Mouse (Mus musculus) left cerebral cortex, adult 8-10 months (tissue): ENCODE results near the gene Capn10. TPM values are rescaled to one million over a fixed set of nuclear protein-coding genes. Genes with fewer than 3 reads are reported as not detected.

Experiments
- DNase-seq, 2 experiments: peaks; one replicate each; pipeline ENCODE4 v3.0.0; 2022; ENCODE audit warnings: low spot score in 2 of 2
- total RNA-seq, 4 experiments: library from RNA; stranded (reverse); gene quantifications; 2 replicates each; pipeline ENCODE4 v1.2.4; 2022

Capn10 gene
- total RNA-seq, 4 experiments from 2014 or later, result 33.9 to 42.2 (median 37.4) TPM

DNA sequence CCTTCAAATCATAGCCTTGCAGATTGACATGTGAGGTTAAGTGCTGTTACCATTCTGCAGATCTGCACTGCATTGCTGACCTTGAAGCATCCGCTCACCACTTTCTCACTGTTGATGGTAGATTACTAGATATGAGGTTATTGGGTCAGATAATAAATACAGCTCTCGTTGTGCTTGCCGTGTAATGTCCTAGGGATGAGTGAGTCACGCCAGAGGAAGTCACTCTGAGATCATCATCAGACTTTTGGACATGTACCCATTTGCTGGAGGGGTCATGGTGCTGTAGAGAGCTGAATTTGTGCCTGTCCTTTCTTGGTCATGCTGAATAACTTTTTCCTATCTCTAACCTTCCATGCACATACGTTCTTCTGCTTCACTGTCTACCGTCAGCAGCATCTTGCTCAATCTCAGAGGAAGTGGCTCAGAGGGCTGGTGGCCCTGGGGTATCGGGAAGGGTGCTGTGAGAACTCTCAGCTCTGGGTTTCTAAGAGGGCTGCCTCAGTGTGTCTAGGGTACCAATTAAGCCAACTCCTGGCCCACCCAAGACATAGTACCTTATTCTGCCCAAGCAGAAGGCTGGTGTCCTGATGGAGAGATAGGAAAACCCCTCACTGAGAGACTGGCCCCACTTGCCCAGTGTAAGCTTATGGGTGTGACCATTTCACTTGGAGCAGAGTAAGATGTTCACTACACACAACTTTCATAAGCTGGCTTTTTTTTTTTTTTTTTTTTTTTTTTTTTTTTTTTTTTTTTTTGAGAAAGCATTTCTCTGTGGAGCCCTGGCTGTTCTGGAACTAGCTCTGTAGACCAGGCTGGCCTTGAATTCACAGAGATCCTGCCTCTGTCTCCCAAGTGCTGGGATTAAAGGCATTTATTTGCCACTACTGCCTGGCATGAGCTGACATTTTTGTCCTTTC, 38.0 kb downstream of the Capn10 start:
- DNase-seq, result no peak

DNA sequence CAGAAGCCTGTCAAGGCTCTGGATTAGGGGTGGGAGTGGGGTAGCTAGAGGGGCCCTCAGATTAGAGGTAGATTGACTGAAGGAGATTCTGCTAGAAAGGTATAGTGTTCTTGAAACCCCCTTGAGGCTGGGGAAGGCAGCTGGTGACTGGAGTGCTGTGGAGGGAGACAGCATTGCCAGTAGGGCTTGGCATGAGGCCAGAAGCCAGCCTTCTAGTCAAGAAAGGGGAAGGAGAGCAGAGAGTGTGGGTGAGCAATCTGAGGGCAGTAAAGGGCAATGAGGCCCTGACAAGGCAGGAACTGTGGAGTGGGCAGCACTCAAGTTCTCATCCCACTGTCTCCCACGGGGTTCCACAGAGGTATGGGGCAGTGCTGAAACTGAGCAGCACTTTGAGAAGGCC, 38.7 kb downstream of the Capn10 start:
- DNase-seq, result no peak

DNA sequence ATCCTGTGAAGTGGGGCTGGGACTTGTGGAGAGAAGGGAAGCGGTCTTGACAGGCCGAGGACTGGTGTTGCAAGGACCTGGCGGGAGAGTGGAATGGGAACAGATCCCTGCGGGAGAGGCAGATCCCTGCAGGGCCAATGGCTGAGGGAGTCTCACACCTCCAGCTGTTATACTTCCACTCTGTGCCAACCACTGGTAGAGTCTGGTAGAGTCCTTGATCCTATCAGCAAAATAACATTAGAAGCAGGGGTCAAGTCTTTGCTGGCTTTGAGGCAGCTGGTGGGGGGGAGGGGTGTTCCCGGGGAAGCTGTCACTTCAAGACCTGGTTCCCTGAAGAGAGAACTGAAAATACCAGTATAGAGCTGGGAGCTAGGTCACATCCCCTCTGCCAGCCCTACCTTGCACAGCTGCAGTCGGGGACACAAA, 42.0 kb downstream of the Capn10 start:
- DNase-seq, result no peak

DNA sequence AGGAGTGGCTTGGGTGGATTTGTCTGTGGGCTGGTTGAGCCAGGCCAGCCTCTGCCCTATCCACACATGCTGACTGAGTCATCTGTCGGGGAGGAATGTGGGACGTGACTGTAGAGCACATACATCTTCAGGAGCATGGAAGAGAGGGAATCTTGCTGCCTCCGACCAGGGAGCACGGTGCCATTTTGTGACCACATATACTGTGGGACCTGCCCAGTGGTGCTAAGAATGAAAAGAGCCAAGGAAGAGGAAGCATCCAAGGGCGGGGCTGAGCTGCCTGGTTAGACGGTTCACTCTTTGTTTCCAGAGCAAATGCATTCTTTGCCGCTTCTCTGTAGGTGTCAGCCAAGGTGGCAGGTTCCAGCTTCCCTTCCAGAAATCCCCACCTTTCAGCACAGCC, 44.5 kb downstream of the Capn10 start:
- no peak for DNase-seq

DNA sequence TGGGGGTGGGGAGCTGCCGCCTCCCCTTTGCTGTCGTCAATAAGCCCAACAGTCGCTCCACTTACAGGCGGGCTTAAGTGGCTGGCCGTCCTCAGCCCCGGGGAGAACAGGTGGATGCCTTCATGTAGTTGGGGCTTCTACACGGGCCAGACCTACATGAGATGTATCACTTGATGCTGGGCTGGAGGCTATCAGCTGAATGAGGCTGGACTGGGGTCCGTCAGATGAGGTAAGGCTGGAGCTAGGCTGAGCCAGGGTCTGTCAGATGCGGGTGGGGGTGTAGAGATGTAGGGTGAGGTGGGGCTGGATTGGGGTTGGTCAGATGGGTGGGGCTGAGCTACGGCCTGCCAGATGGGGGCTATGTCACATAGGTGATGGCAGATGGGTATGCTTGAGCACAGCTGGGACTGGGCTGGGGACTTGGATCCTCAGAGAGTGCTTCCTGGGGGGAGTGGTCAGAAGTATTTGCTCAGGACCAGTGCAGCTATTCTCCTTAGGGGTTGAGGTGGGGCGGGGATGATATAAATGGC, 45.0 kb downstream of the Capn10 start:
- no peak for DNase-seq

DNA sequence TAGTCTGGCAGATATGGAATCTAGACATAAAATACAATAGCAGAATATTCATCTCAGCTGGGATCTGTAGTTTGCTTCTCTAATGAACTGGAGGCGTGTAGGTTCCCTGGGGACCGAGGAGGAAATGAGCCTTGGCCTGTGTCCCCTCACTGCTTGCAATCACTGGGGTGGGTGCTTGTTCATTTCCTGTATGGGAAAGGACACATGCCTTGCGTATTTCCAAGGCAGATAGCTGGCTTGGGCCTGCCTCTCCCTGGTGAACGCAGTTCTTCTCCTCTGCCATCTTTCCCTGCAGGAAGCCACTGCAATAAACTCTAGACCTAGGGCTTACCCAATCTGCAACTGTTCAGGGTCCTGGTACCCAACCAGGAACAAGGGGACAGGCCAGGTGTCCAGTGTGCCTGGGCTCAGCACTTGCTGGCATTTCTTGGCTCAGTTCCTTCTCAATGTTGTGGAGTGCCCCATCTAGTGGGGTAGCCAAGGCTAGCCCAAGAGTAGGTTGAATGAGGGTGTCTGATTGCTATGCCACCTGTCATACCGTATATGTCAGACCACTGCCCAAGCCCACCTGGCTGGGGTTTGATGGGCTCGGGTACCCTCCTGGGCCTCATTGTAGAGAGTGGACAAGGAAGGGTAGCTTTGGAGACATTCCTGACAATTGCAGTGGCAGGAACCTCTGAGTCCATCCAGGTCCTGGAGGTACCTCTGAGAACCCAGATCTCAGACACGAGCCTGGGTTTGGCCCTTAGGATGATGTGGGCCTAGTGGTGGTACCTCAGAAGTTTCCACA, 47.1 kb downstream of the Capn10 start:
- no peak for DNase-seq

DNA sequence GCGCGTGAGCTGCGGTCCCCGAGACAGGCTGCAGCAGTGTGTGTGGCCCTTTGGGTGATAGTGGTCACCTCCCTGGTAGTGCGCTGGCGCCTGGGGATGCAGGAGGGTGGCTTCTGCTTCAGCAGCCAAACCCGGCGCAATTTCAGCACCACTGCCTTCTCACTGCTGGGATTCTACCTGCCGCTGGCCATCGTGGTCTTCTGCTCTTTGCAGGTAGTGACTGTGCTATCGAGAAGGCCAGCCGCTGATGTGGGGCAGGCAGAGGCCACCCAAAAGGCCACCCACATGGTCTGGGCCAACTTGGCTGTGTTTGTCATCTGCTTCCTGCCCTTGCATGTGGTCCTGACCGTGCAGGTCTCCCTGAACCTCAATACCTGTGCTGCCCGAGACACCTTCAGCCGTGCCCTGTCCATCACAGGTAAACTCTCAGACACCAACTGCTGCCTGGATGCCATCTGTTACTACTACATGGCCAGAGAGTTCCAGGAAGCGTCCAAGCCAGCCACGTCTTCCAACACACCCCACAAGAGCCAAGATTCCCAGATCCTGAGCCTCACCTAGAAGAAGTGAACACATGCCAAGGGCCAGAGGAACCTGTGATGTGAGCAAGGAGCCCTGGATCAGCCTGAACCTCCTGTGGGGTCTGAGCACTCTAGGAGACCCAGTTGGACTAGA, 48.9 kb downstream of the Capn10 start:
- no peak for DNase-seq

DNA sequence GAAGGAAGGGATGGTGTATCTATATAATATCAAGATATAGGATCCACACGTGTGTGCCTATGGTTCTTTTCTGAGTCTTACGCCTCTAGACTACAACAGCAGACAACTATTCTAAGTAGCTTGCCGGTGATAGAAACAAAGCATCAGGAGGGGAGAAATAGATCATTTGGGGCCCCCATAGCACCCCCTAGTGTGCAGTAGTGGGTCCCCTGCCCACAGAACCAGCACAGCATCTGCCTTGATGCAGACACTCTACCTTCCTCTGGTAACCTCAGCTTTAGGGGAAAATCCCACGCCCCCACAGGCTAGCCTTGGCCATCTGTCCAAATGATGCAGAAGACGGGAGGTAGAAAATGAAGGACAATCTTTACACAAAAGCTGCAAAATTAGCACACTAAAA, 50.8 kb downstream of the Capn10 start:
- no peak for DNase-seq

DNA sequence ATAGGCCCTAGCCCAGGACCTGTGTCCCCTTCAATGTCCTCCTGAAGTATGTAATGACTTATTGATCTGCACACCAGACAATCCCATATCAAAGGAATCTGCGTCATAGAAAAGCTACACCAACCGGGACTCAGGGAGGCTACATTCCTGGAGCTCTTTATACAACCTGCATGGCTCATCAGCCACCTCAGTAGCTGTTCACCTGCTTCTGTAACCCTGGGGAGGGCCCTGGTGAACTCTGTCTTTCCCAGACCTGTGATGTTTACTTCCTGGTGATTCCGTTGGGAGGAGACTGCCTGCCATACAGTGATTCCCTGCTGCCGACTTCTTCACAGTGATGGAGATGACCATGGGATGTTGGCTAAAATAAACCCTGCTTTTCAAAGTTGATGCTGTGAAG, 54.7 kb downstream of the Capn10 start:
- DNase-seq, result no peak

DNA sequence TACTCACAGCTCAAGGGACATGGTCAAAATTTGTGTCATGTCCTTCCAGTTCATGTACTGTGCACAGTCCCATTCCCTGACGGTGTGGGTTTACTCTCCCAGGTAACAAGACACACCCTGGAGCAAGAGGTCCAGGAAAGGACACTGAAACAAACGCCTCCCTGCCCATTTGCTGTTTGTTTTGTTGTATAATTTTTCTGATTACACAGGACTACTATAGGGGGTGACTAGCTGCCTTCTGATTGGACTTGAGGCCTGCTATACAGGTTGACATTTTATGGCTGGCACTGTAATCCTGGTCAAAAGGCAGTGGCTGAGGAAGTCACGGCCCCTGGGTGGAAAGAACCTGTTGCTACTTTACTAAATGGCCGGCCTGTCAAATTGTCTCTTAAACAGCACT, 55.7 kb downstream of the Capn10 start:
- no peak for DNase-seq

DNA sequence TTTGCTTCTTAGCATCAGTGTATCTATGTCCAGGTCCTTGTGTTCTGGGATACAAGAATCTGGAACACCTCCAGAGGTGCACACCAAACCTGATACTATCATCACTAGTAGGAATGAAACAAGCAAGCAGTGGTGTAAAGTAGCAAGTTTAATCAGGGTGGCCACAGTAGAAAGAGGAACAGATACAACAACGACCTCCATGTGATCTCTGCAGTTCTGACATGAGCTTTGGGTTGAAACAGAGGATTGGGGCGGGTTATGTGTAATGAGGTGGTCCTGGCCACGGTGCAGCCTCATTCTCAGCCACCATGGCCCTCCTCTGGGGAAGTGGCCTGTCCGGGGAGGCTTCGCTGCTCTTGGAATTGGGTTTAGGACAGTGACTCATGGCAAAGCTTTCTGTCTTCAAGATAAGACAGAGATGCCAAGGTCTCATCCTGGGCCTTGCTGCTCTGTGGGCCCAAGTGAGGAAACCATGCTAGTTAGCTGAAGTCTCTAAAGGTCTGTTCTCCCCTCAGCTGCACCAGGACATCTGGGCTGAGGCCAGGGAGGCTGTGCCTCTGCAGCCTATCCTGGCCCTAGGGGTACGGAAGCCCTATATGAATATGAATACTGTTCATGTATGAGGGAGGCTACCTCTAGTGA, 58.2 kb downstream of the Capn10 start:
- no peak for DNase-seq

DNA sequence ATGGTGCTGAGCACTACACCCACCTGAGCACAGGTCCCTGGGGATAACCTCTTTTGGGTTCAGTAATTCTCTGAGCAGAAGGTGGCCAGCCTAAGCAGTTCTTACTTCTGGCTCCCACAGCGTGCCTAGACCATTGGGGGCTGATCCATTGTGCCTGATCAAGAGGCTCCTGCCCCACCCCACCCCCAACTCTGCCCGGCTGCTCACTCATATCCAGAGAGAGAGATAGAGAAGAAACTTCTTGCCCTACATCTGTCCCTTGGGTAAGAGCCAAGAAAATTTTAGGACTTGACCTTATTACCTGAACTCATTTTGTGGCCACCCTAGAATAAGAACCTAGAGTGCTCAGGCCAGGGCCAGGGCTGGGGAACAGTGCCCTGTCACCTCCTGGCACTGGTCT, 58.7 kb downstream of the Capn10 start:
- DNase-seq, result no peak

Other genes with a start within 250 kb of the Capn10 start
- 10 to 100 TPM; 78.8 to 86.2 (median 83.5) TPM for gene Gpc1, start 102.7 kb upstream of the Capn10 start, total RNA-seq
- under 1 TPM; 0.19 to 0.65 (median 0.26) TPM for gene Ankmy1, start 31.5 kb upstream of the Capn10 start, total RNA-seq
- gene Dusp28, start 27.4 kb upstream of the Capn10 start, total RNA-seq, result 10 to 100 TPM; 17.0 to 17.7 (median 17.2) TPM
- 10 to 100 TPM; 34.8 to 42.8 (median 36.7) TPM for gene Rnpepl1, start 23.6 kb upstream of the Capn10 start, total RNA-seq
- gene Gpr35, start 16.5 kb downstream of the Capn10 start, total RNA-seq, result under 1 TPM in 3 of 4 experiments, not detected in 1; 0.13 to 0.18 (median 0.14) TPM
- gene Aqp12, start 72.0 kb downstream of the Capn10 start, total RNA-seq, result not detected
- gene Kif1a, start 167.6 kb downstream of the Capn10 start, total RNA-seq, result 100 to 1,000 TPM; 755 to 840 (median 807) TPM
- not detected for gene Agxt, start 200.9 kb downstream of the Capn10 start, total RNA-seq
- under 1 TPM in 1 of 4 experiments, not detected in 3; 0.27 TPM for gene 2310007B03Rik, start 226.6 kb downstream of the Capn10 start, total RNA-seq
- gene Crocc2, start 234.3 kb downstream of the Capn10 start, total RNA-seq, result under 1 TPM; 0.15 to 0.42 (median 0.20) TPM